Mouse (Mus musculus) cerebellum, adult 11 months (tissue): ENCODE measurements at regions not wholly inside any gene's neighbourhood (a gene's known extent, or its start where the extent isn't known, plus 50 kb on each side); places are given as distances from the start of the nearest gene placed in this dataset.
A peak's percentile ranks its signal among the peaks of the same experiment; 100 is the strongest.

ENCODE experiments used
- DNase-seq: peaks from one replicate; pipeline ENCODE4 v3.0.0; 2022

- no peak for DNase-seq
Observed at GRCm38 (mm10) chr2:74349809-74350208, 229.4 kb downstream of the Lnpk start.

DNA sequence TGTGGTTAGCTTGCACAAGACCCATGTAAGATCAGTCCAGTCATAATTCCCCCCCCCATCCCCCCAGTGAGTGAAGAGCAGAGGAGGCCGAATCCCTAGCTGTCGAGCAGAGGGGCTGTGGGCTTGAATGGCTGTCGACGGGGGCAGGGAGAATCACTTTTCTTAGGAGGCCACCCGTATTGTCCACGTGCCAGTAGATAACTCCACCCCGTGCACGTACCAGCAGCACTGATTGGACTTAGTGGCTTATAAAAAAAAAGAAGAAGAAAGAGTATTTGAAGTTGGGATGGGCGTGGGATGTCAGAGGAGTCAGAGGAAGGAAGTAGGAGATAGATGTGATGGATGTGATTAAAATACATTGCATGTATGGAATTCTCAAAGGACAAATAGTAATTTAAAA is 272.9 kb downstream of the Lnpk start:
- DNase-seq: no peak

DNA sequence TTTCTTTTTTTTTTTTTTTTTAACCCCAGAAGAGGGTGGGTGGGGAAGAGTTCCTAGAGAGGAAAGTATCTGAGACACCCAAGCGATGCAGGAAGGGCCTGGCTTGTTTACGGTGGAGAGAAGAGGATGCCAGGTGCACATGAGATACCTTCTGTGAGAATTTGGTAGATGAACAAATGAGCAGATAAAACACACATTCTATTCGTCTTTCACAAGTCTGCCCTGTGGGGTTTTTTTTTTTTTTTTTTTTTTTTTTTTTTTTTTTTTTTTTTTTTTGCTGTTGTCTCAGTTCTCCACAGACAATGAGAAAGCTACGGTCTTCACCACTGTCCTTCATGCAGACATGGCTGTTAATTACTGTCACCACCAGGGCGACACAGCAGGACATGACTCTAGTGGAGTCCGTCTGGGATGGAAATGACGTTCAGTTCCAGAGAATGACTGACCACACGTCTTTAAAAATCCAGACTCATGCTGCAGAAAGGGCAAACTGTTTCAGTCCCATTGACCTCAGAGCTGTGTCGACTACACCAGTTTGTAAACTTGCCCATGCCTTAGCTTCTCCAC is 278.3 kb downstream of the Lnpk start:
- no peak for DNase-seq

GRCm38 (mm10) chr2:74300366-74300791 is 278.9 kb downstream of the Lnpk start:
- peak; percentile 8 for DNase-seq

- DNase-seq: no peak
Observed at GRCm38 (mm10) chr2:74292641-74293040, 286.6 kb downstream of the Lnpk start.

DNA sequence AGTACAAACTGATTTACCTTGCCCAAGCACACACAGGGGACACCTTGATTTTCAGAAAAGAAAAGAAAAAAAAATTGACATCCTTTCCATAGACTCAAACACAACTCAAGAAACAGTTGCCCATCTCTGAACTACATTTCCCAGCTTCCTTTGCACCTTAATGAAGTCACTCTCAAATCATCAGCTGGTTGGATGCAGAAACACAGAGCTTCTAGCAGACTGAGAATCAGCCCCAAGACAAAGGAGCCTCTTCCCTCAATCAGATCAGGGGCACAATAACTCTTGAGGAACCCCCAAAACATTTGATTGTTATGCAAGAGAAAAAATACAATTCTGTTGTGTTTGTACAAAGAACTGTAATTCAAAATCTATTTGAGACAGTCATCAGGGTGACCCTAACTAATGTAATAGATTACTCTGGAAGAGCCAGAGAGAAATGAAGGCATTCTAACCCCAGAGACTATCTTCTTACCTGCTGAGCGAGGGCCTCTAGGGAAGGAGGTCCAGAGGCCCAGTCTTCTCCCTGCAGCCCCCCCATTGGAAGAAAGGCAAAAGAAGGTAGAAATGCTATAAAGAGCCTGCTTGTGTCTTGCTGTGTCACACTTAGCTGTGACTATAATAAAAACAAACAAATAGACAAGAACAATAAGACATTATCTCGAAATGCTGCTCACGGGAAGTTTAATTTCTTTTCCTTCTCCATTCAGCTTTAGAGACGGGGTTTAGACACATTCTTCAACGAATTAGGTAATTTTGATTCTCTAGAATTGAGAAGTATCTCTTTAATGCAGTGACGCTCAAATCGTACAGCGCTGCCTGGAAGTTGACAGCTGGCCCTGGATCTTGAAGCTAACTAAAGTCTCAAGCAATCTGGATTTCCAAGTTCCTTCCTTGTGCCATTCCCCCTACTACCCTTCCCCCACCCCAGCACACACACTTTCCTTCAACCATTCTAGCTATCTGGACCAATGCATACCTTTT is 287.5 kb downstream of the Lnpk start:
- DNase-seq: no peak

GRCm38 (mm10) chr2:74285624-74286023 is 293.6 kb downstream of the Lnpk start:
- no peak for DNase-seq

GRCm38 (mm10) chr2:74264963-74265362 is 314.3 kb downstream of the Lnpk start:
- no peak for DNase-seq

GRCm38 (mm10) chr2:74257034-74257781 is 322.0 kb downstream of the Lnpk start:
- DNase-seq: no peak

- no peak for DNase-seq
Observed at GRCm38 (mm10) chr2:74247521-74247920, 331.7 kb downstream of the Lnpk start.

DNA sequence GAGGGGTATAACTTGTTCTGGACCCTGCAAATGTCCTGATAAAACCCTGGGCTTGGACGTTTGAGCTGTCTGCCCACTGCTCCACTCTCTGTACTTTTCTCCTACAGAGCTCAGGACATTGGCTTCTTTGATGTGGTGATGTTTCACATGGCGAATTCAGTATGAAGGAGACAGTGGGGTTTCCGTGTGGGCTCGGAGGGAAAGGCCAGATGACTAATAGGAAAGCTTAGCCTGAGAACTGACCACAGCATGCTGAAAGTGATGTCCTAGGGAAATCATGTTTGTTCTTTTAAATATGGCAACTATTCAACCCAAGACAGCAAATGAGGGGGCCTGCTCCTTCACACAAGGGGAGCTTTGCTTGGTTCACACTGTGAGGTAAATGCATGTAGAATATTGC is 332.6 kb downstream of the Lnpk start:
- DNase-seq: no peak

GRCm38 (mm10) chr2:74244203-74244602 is 333.1 kb upstream of the Atp5g3 start:
- no peak for DNase-seq

DNA sequence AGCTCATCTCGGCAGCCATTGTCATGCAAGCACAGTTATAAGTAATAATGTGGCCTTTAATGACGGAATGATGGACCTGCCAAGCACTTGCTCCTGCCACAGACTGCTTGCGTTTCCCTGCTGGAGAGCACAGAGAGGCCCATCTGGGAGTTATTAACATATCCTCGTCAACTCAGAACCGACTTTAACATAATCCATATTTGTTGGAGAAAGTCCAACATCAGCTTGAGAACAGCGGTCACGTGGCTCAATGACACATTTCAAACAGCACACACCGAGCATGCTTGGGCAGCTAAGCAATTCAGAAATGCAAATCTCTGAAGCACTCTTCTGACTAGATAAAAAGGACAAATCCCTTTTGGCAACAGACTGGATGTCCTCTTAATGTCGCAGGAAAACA is 332.7 kb upstream of the Atp5g3 start:
- DNase-seq: no peak

- DNase-seq: no peak
Observed at GRCm38 (mm10) chr2:74239586-74239985, 328.5 kb upstream of the Atp5g3 start.

DNA sequence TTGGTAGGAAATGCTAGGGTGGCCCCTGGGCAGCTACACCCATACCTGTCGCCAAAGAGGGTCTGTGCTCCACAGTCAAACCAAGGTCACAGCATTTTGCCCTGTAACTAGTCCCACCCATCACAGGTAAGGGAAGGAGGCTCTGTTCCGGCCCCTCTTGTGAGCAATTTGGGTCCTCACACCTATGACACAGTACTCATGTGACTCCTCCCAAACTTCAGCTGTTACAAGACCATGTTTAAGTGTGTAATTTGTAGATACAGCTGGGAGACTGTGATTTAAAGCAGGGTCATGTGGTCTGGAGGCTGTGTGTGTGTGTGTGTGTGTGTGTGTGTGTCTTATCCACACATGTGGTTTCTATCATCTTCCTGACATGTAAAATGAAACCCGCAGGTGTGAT is 306.3 kb upstream of the Atp5g3 start:
- no peak for DNase-seq

DNA sequence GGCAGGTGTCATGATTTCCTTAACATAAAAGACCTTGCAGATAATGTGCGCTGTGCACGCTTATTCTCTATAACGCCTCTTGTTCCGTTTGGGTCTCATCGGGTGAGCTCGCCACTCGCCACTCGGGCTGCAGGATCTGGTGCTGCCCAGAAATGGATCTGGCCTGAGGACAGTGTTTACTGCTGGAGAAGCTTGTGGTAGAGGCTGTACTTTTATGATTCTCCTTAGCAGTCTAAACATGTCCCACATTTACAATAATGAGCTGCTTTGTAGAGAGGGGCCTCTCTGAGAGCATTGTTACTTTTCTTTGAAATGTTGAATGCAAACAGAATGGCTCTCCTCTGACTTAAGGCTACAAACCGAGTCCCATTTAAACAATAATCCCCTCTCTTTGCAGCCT is 299.1 kb upstream of the Atp5g3 start:
- no peak for DNase-seq

DNA sequence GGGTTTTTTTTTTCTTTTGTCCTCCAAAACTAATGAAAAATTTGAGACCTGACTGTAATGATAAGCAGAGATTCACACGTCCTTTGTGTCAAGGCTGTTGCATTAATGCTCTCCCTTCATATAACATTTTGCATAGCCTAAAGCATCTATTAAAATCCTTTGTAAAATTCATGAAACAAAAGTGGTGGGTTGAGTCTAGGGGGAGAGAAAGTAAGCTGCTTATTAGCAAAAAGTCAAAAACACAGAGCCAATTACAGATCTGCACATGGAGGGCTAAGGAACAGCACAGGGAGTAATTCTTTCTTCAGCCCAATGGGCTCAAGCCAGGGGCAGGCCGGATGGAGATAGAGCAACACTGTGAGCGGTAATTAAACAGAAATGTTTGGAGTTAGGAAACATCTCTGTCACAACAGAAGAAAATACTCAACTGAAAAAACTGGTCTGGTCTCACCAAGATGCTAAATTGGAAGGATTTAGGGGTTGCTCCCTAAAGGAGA is 298.3 kb upstream of the Atp5g3 start:
- no peak for DNase-seq

GRCm38 (mm10) chr2:74207440-74207839 is 296.3 kb upstream of the Atp5g3 start:
- no peak for DNase-seq

DNA sequence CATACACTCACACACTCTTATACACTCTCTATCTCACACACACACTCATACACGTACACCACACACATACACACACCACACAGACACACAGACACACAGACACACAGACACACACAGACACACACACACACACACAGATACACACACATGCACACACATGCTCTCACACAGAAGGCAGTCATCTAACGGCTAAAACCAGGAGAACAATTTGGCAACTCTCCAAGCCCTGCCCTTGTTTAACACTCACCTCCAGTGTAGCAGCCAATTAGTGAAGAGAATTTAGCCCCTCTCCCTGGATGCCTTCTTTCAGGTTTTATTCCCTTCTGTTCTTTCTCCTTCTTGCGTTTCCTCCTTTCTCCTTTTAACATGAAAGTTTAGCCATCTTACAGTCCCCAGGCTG is 291.6 kb upstream of the Atp5g3 start:
- DNase-seq: no peak

DNA sequence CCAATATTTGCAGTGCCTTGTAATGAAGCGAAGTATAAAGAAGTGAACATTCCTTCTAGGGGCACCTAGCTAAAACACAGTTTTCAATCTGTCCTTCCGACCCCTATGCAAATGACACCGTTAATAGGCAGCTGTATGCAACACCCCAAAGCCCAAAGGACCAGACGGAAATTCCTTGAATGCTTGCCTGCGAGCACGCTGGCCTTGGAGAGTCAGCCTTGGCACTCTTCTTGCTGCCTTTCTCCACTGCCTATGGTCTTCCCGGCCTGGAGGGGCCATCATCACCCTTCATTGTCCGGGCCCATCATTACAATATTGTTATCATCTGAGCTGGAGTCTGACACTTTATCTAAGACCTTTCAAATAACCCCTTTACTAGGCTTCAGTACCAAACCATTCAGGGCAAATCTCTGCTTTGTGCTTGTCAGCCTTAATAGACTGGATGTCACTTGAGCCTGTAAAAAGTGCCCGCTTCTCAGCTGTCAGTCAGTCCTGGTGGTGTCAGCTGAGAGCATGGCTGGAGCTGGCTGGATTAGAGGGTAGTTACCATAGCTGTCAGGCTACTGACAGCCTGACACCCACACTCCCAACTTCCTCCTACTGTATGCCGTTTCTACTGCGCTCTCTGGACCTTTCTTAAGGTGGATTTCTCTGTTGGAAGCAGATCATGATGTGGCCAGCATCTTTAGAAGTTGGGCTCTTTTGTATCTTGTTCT is 290.6 kb upstream of the Atp5g3 start:
- no peak for DNase-seq

DNA sequence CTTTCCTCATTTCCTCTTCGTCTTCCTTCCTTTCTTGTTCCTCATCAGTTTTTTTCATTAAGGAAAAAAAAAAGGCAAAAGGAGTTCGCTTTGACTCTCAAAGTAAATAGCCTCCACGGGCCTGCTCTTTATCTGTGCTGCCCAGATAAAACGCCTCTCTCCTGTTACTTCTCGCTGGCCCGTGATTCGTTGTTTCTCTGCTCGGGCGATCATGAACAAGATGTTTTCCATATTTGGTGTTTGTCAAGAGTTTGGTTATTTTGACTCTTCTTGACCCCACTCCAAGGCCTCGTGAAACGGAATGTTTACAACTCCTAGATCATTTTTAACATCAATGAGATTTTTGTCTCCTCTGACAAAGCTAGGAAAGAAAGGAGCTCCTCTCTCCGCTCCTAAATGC is 288.4 kb upstream of the Atp5g3 start:
- no peak for DNase-seq

GRCm38 (mm10) chr2:74187963-74188790 is 277.1 kb upstream of the Atp5g3 start:
- DNase-seq: no peak
